30 mouse cellular contexts compared by ENCODE assay signal in genomic region chr10:3513947-3514346, GRCm38 (mm10). TPM values are rescaled to one million over a fixed set of nuclear protein-coding genes. Genes with fewer than 3 reads are reported as not detected.
"Had no signal": no experiment of that assay in that cellular context is flagged by ENCODE, and none has a peak within 500 bp of the region (broad histone marks: within the 10 kb centered on the region; RNA-seq: fewer than 3 reads in every experiment).

No protein-coding gene starts in this region.

- H3K27me3 ChIP-seq: heart, embryonic 13.5 days; heart, embryonic 15.5 days; hindbrain, embryonic 13.5 days; hindbrain, embryonic 15.5 days; kidney, embryonic 15.5 days; limb, embryonic 13.5 days; limb, embryonic 15.5 days; liver, embryonic 12.5 days had no signal

- H3K4me2 ChIP-seq: heart, embryonic 11.5 days; heart, embryonic 13.5 days; heart, embryonic 15.5 days; hindbrain, embryonic 13.5 days; hindbrain, embryonic 15.5 days; kidney, embryonic 15.5 days; limb, embryonic 13.5 days; limb, embryonic 15.5 days; liver, embryonic 12.5 days had no signal

- H3K9ac ChIP-seq: heart, embryonic 13.5 days; heart, embryonic 15.5 days; hindbrain, embryonic 13.5 days; hindbrain, embryonic 15.5 days; kidney, embryonic 15.5 days; limb, embryonic 13.5 days; limb, embryonic 15.5 days; liver, embryonic 12.5 days; liver, embryonic 14.5 days had no signal

- H3K9me3 ChIP-seq: heart, embryonic 13.5 days; heart, embryonic 15.5 days; hindbrain, embryonic 13.5 days; hindbrain, embryonic 15.5 days; kidney, embryonic 15.5 days; limb, embryonic 13.5 days; limb, embryonic 15.5 days; liver, embryonic 12.5 days had no signal

- H3K4me1 ChIP-seq: kidney, embryonic 15.5 days; limb, embryonic 15.5 days had no signal

- ATAC-seq: hindbrain, postnatal 0 days; intestine, embryonic 16.5 days; liver, embryonic 12.5 days had no signal

- H3K36me3 ChIP-seq: heart, embryonic 13.5 days; heart, embryonic 15.5 days; hindbrain, embryonic 13.5 days; hindbrain, embryonic 15.5 days; kidney, embryonic 15.5 days; limb, embryonic 13.5 days; limb, embryonic 15.5 days; liver, embryonic 12.5 days had no signal

- H3K4me3 ChIP-seq: heart, adult 2 months; heart, embryonic 13.5 days; heart, embryonic 15.5 days; hindbrain, embryonic 13.5 days; hindbrain, embryonic 15.5 days; kidney, embryonic 15.5 days; limb, embryonic 13.5 days; limb, embryonic 15.5 days; liver, embryonic 12.5 days had no signal

- DNase-seq: gastrocnemius, postnatal 14 days; gastrocnemius, postnatal 36 days; heart, adult 11 months; heart, adult 2 months; heart, postnatal 14 days; heart, postnatal 36 days; kidney, adult 11 months; kidney, adult 2 months; kidney, adult 9 months; kidney, postnatal 14 days; kidney, postnatal 36 days; left cerebral cortex, postnatal 4 days had no signal

- H3K27ac ChIP-seq: heart, adult 2 months; heart, embryonic 13.5 days; heart, embryonic 15.5 days; hindbrain, embryonic 13.5 days; hindbrain, embryonic 15.5 days; hindbrain, postnatal 0 days; kidney, embryonic 15.5 days; kidney, postnatal 0 days; limb, embryonic 13.5 days; limb, embryonic 15.5 days; liver, embryonic 12.5 days; liver, embryonic 14.5 days had no signal

RNA-seq across cellular contexts. Expression of gene Iyd, which starts 26.1 kb away (rescaled TPM):
- total RNA-seq: gastrocnemius, adult 8-10 months; gastrocnemius, postnatal 14 days; gastrocnemius, postnatal 36 days; heart, adult 2 months; heart, postnatal 36 days; hematopoietic stem cell, adult 5-6 weeks; left cerebral cortex, adult 18-20 months had no signal
- polyA plus RNA-seq: heart, adult 2 months; hindbrain, embryonic 11.5 days; limb, embryonic 11.5 days had no signal
